ENCODE assay signal across 8 mouse cellular contexts in genomic region chr13:97240279-97240964, GRCm38 (mm10). TPM values are rescaled to one million over a fixed set of nuclear protein-coding genes. Genes with fewer than 3 reads are reported as not detected.
DNase-seq lines count a peak whose midpoint lies in the region; ATAC-seq and TF ChIP-seq lines count a peak whose summit lies in the region.

No protein-coding gene starts in this region.

- no peaks in the 10 kb centered on the region for H3K27me3 ChIP-seq in C2C12 (ENCODE audit: control insufficient read depth, insufficient read depth, insufficient read length)
- no peaks in the 10 kb centered on the region for H3K27me3 ChIP-seq in heart, embryonic 15.5 days
- no peaks in the 10 kb centered on the region for H3K27me3 ChIP-seq in neural tube, embryonic 15.5 days (replicated peaks)

- ATAC-seq in heart, embryonic 15.5 days (replicated peaks; ENCODE audit: insufficient number of reproducible peaks, insufficient read depth, low FRiP score, low read depth) = peak; percentile 44
- ATAC-seq in neural tube, embryonic 15.5 days (ENCODE audit: low FRiP score) = peak; percentile 68

- peak; percentile 80 for DNase-seq in fibroblast of lung, adult 2 months (ENCODE audit: low read depth)
- DNase-seq in kidney, postnatal 14 days = peak; percentile 84
- DNase-seq in lung, adult 2 months = peak; percentile 74
- peak; percentile 77 for DNase-seq in thymus, postnatal 0 days (ENCODE audit: low spot score)

- H3K9ac ChIP-seq in heart, embryonic 15.5 days = peak overlapping the region; percentile 81
- peak overlapping the region; percentile 70 for H3K9ac ChIP-seq in neural tube, embryonic 15.5 days (replicated peaks)

- TF ChIP-seq POLR2A in bone marrow, adult 2 months (IDR thresholded peaks at IDR 0.05; ENCODE audit: borderline replicate concordance, control insufficient read depth, low read depth, low read length) = peak; percentile 42; the same call in 1 of the 2 replicates
- peak; percentile 22; the same call in 1 of the 2 replicates for TF ChIP-seq POLR2A in lung, adult 2 months (IDR thresholded peaks at IDR 0.05; ENCODE audit: borderline replicate concordance, extremely low read depth, low read depth, low read length)

- H3K27ac ChIP-seq in bone marrow, adult 2 months (ENCODE audit: control insufficient read depth, insufficient read depth, low read depth, low read length, poor library complexity) = peak overlapping the region; percentile 88
- peak overlapping the region; percentile 94 for H3K27ac ChIP-seq in heart, embryonic 15.5 days
- H3K27ac ChIP-seq in neural tube, embryonic 15.5 days (replicated peaks) = peak overlapping the region; percentile 98

- H3K79me3 ChIP-seq in C2C12 (ENCODE audit: low read depth) = peaks cover 44% of the 10 kb centered on the region

- H3K4me2 ChIP-seq in heart, embryonic 15.5 days = peak overlapping the region; percentile 96
- peak overlapping the region; percentile 92 for H3K4me2 ChIP-seq in neural tube, embryonic 15.5 days

- peak overlapping the region; percentile 83 for H3K4me3 ChIP-seq in C2C12 (ENCODE audit: insufficient read depth, poor library complexity, severe bottlenecking)
- H3K4me3 ChIP-seq in bone marrow, adult 2 months (replicated peaks; ENCODE audit: control insufficient read depth, low read depth, low read length) = peak overlapping the region; percentile 65
- peak overlapping the region; percentile 86 for H3K4me3 ChIP-seq in heart, embryonic 15.5 days
- peak overlapping the region; percentile 88 for H3K4me3 ChIP-seq in lung, adult 2 months (replicated peaks; ENCODE audit: extremely low read depth, low read depth, low read length)
- peak overlapping the region; percentile 92 for H3K4me3 ChIP-seq in neural tube, embryonic 15.5 days (replicated peaks)

- no peaks in the 10 kb centered on the region for H3K9me3 ChIP-seq in heart, embryonic 15.5 days (replicated peaks)
- H3K9me3 ChIP-seq in neural tube, embryonic 15.5 days (replicated peaks) = no peaks in the 10 kb centered on the region

- WGBS in bone marrow, adult 2 months = under 1% methylated on average over 36 of the region's 36 CpGs
- under 1% methylated on average over 35 of the region's 36 CpGs for WGBS in heart, embryonic 15.5 days
- WGBS in lung, adult 2 months = under 1% methylated on average over 35 of the region's 36 CpGs
- under 1% methylated on average over 28 of the region's 36 CpGs for WGBS in neural tube, embryonic 15.5 days

- peak; percentile 39 for TF ChIP-seq CTCF in C2C12 (IDR thresholded peaks at IDR 0.05; ENCODE audit: control insufficient read depth, insufficient read depth, insufficient read length)
- peak; percentile 24; the same call in 1 of the 2 replicates for TF ChIP-seq CTCF in bone marrow, adult 2 months (IDR thresholded peaks at IDR 0.05; ENCODE audit: control insufficient read depth, insufficient read depth, low read length)
- TF ChIP-seq CTCF in lung, adult 2 months (IDR thresholded peaks at IDR 0.05; ENCODE audit: insufficient read depth, low read length) = peak; percentile 60

- H3K79me2 ChIP-seq in C2C12 (ENCODE audit: control insufficient read depth, insufficient read depth) = peaks cover 45% of the 10 kb centered on the region

- H3K4me1 ChIP-seq in bone marrow, adult 2 months (ENCODE audit: control insufficient read depth, insufficient read depth, low read length) = peaks cover 3% of the 10 kb centered on the region; the same call in 1 of the 2 replicates
- peaks cover 44% of the 10 kb centered on the region for H3K4me1 ChIP-seq in heart, embryonic 15.5 days (replicated peaks)
- peaks cover 12% of the 10 kb centered on the region for H3K4me1 ChIP-seq in lung, adult 2 months (ENCODE audit: control insufficient read depth, insufficient read depth, low read length)
- H3K4me1 ChIP-seq in neural tube, embryonic 15.5 days = peaks cover 58% of the 10 kb centered on the region

- H3ac ChIP-seq in C2C12 (ENCODE audit: control insufficient read depth, insufficient read length, low read depth) = peak overlapping the region; percentile 91

- peaks cover 18% of the 10 kb centered on the region for H3K36me3 ChIP-seq in C2C12 (ENCODE audit: control insufficient read depth, insufficient read depth)
- no peaks in the 10 kb centered on the region for H3K36me3 ChIP-seq in heart, embryonic 15.5 days
- peaks cover 4% of the 10 kb centered on the region; the same call in 1 of the 2 replicates for H3K36me3 ChIP-seq in neural tube, embryonic 15.5 days

TF ChIP-seq in C2C12, 6 proteins besides CTCF, POLR2A, EP300 and RAD21:
- TF ChIP-seq FOSL1 (IDR thresholded peaks at IDR 0.05; ENCODE audit: insufficient read depth, low read length, poor library complexity, severe bottlenecking) (no peak), MYOG (IDR thresholded peaks at IDR 0.05; ENCODE audit: control insufficient read depth, extremely low read depth, insufficient read length) (no peak), MAX (IDR thresholded peaks at IDR 0.05) (peak; percentile 39), MYOD1 (IDR thresholded peaks at IDR 0.05; ENCODE audit: control insufficient read depth, insufficient read length, low read depth) (no peak), CEBPB (IDR thresholded peaks at IDR 0.05; ENCODE audit: low read depth) (peak; percentile 81), USF1 (IDR thresholded peaks at IDR 0.05; ENCODE audit: low read depth) (peak; percentile 39)
TF ChIP-seq in C2C12: peak in this region for 3.

RNA-seq across cellular contexts. Expression of gene Enc1, which starts 0.5 kb away (rescaled TPM):
- 40.9 TPM for polyA plus RNA-seq in C2C12 (2012; fragmentation: generic; extraction: Trizol)
- polyA plus RNA-seq in bone marrow, adult 2 months (2011; ENCODE audit: insufficient read depth, insufficient read length, low replicate concordance, missing spikeins) = 0.54 and 6.5 TPM in 2 replicates
- 3.8 and 4.0 TPM in 2 replicates for polyA plus RNA-seq in heart, embryonic 15.5 days (2015; fragmentation: Nextera tagmentation; extraction: Ambion mirVana)
- 7.3 and 8.5 TPM in 2 replicates for polyA plus RNA-seq in lung, adult 2 months (2012; rRNA removed)
- 65.8 and 79.2 TPM in 2 replicates for polyA plus RNA-seq in neural tube, embryonic 15.5 days (2015; fragmentation: Nextera tagmentation; extraction: Ambion mirVana)
- polyA plus RNA-seq in thymus, postnatal 0 days (2015; fragmentation: Nextera tagmentation; extraction: Ambion mirVana) = 1.9 and 2.0 TPM in 2 replicates

RNA-seq across cellular contexts. Expression of gene Hexb, which starts 42.3 kb away (rescaled TPM):
- polyA plus RNA-seq in C2C12 (2012; fragmentation: generic; extraction: Trizol) = 21.4 TPM
- 16.7 and 35.7 TPM in 2 replicates for polyA plus RNA-seq in bone marrow, adult 2 months (2011; ENCODE audit: insufficient read depth, insufficient read length, low replicate concordance, missing spikeins)
- polyA plus RNA-seq in heart, embryonic 15.5 days (2015; fragmentation: Nextera tagmentation; extraction: Ambion mirVana) = 35.1 and 46.6 TPM in 2 replicates
- 70.6 and 71.8 TPM in 2 replicates for polyA plus RNA-seq in lung, adult 2 months (2012; rRNA removed)
- polyA plus RNA-seq in neural tube, embryonic 15.5 days (2015; fragmentation: Nextera tagmentation; extraction: Ambion mirVana) = 54.5 and 66.1 TPM in 2 replicates
- polyA plus RNA-seq in thymus, postnatal 0 days (2015; fragmentation: Nextera tagmentation; extraction: Ambion mirVana) = 97.2 and 99.2 TPM in 2 replicates

Comparison
In these comparisons a context has a peak if more than half of its experiments do, and no peak if none do; other contexts are left out.
1. Peak in every context shown above with its lines: DNase-seq, ATAC-seq, H3K4me3 ChIP-seq and H3K27ac ChIP-seq.